Mouse (Mus musculus) heart, postnatal 14 days (tissue): ENCODE data around the gene Itsn2. TPM values are rescaled to one million over a fixed set of nuclear protein-coding genes. Genes with fewer than 3 reads are reported as not detected.

Experiments used
- DNase-seq, 2 experiments: peaks; one replicate each; pipeline ENCODE4 v3.0.0; 2021 to 2022
- intact Hi-C: fragments of 180-260 bp; cut with DNase I; formaldehyde crosslinking; loops from one replicate; pipeline ENCODE4 v1.15.1; 2025
- total RNA-seq, 2 experiments: library from RNA; stranded (reverse); gene quantifications; 2 replicates each; pipeline ENCODE4 v1.2.3; 2021

The Itsn2 gene
- total RNA-seq, 2 experiments from 2014 or later = 49.3 to 50.3 TPM

- no peak for DNase-seq
- intact Hi-C loops = no loop called here
Measured at GRCm38 (mm10) chr12:4757060-4757459, 164.6 kb downstream of the Itsn2 start.

Other genes with a start within 250 kb of the Itsn2 start
- gene Ncoa1, start 115.5 kb upstream of the Itsn2 start, total RNA-seq = 10 to 100 TPM; 32.1 to 33.6 TPM
- not detected for gene Gm3625, start 289 bp downstream of the Itsn2 start, total RNA-seq
- under 1 TPM; 0.10 to 0.19 TPM for gene Fam228a, start 145.8 kb downstream of the Itsn2 start, total RNA-seq
- 1 to 10 TPM; 1.6 to 2.0 TPM for gene Pfn4, start 176.4 kb downstream of the Itsn2 start, total RNA-seq
- 1 to 10 TPM; 4.0 to 5.1 TPM for gene Fam228b, start 176.6 kb downstream of the Itsn2 start, total RNA-seq
- 10 to 100 TPM; 48.1 to 54.1 TPM for gene Sf3b6, start 224.9 kb downstream of the Itsn2 start, total RNA-seq
- 1 to 10 TPM; 2.8 to 2.9 TPM for gene Fkbp1b, start 249.0 kb downstream of the Itsn2 start, total RNA-seq